Mouse (Mus musculus) heart, adult 2 months (tissue): ENCODE measurements at regions not wholly inside any gene's neighbourhood (a gene's known extent, or its start where the extent isn't known, plus 50 kb on each side); places are given as distances from the start of the nearest gene placed in this dataset.

Experiments used
- CTCF ChIP-seq: fragments of 200-600 bp; IDR thresholded peaks from 2 replicates; pipeline ENCODE4 v1.8.1; 2022; ENCODE audit warnings: antibody characterized with exemption, mild to moderate bottlenecking, moderate library complexity
- EP300 ChIP-seq: fragments of 200-500 bp; IDR thresholded peaks from 2 replicates; pipeline ENCODE4 v1.6.1; 2011; ENCODE audit warnings: low read depth, low read length, control low read depth; ENCODE audit not compliant: insufficient read depth
- POLR2A ChIP-seq: fragments of 200-500 bp; IDR thresholded peaks from 2 replicates; pipeline ENCODE4 v1.6.1; 2011; ENCODE audit warnings: mild to moderate bottlenecking, low read depth, low read length, control low read depth; ENCODE audit not compliant: insufficient read depth

- no peak for TF ChIP-seq POLR2A
- TF ChIP-seq CTCF: no peak
- TF ChIP-seq EP300: no peak
These were observed 994.3 kb downstream of the 4930447A16Rik start for GRCm38 (mm10) chr15:38419621-38420020.
